Mouse (Mus musculus) adrenal gland, adult (tissue): ENCODE measurements at regions not wholly inside any gene's neighbourhood (a gene's known extent, or its start where the extent isn't known, plus 50 kb on each side); places are given as distances from the start of the nearest gene placed in this dataset.

Experiments used
- DNase-seq, 2 experiments: peaks; one replicate each; pipeline ENCODE4 v3.0.0; 2022 to 2023; ENCODE audit warnings: low spot score in 1 of 2; ENCODE audit not compliant: inconsistent age in 2 of 2

GRCm38 (mm10) chr8:80117328-80117727 lies 59.5 kb upstream of the Hhip start:
- DNase-seq = no peak
